Mouse (Mus musculus) thymus, postnatal 4 days (tissue): ENCODE results near the gene Gm15217.

ENCODE experiments used
- DNase-seq: peaks from one replicate; pipeline ENCODE4 v3.0.0; 2021

Gm15217 gene

DNA sequence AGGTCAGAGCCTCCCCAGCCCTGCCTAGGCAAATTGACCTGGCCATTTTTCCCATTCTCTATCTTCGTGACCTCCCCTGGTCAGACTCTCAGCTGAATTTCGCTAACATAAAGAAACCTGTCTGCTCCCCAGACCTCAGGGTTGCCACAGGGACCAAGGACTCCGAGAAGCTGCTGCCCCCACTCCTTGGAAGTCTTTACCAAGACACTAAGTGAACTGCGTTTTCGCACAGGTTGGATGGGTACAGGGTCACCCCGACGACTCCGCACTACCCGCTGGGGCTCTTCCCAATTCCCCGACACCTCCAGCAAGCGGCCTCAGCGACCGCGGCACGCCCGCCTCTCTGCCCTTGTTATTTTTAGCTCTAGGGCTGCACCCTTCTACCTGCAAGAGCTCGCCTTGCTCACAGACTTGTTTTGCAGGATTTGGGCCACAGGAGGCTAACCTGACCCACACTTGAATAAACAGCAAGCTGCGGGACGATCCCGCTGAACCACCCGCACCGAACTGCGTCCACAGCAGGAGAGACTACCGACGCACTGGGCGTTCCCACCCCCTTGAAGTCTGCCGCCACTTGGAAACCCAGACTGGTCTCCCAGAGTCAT lies 19.0 kb downstream of the Gm15217 start:
- no peak for DNase-seq

GRCm38 (mm10) chr14:46399925-46400324 lies 20.7 kb downstream of the Gm15217 start:
- DNase-seq = no peak

DNA sequence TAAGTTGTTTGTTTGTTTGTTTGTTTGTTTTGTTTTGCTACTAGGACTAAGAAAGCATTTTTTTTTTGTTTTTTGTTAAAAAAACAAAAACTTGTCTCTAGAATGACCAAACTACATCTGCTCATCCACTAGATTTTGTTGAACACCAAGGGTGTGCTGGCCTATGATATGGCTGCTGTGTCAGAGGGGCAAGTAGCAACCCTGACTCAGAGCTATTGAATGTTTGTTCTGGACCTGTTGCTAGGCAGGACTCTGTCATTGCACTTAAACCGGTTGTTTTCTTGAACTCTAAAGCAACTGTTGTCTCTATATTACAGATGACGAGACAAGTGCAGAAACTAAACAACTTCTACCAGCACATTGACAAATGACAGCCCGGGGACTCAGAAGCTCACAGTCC lies 29.1 kb downstream of the Gm15217 start:
- DNase-seq = no peak

DNA sequence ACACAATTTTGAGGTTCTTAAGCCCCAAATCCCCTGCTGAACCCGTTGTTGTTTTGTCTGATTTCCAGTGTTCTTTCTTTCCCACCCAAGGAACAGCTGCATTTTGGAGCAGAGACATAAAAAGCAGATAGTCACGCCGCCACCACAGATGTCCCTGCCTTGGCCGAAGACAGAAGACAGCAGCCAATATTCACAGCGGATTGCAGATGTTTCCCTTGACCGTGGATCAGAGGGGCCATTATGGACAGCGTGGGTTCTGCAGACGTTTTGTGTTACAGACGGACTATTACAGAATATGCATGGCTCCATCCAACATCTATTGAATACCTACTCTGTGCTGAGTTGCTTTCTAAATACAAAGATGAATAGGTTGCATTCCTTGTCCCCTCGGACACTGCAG lies 29.8 kb downstream of the Gm15217 start:
- DNase-seq = no peak

GRCm38 (mm10) chr14:46410557-46411120 lies 31.4 kb downstream of the Gm15217 start:
- DNase-seq = no peak

DNA sequence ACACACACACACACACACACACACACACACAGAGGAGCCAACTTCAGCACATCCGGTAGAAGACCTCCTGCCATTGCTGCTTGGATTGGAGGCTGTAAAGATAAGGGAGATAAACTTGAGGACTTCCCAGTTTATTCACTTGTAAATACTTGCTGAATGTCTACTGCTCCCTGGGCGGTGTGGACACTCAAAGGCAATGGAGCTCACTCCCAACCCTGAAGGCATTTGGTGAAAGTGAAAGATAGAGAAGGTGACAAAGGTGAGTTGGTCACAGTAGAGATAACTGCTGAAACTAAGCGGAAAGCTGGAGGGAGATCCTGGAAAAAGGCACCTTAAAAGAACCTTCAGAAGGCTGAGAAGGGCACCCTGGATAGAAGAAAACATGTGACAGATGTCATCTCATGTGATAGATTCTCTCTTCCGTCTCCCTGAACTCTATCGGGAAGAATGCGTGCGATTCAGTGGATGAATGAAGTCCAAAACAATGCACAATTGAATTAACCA lies 33.3 kb downstream of the Gm15217 start:
- DNase-seq = no peak

DNA sequence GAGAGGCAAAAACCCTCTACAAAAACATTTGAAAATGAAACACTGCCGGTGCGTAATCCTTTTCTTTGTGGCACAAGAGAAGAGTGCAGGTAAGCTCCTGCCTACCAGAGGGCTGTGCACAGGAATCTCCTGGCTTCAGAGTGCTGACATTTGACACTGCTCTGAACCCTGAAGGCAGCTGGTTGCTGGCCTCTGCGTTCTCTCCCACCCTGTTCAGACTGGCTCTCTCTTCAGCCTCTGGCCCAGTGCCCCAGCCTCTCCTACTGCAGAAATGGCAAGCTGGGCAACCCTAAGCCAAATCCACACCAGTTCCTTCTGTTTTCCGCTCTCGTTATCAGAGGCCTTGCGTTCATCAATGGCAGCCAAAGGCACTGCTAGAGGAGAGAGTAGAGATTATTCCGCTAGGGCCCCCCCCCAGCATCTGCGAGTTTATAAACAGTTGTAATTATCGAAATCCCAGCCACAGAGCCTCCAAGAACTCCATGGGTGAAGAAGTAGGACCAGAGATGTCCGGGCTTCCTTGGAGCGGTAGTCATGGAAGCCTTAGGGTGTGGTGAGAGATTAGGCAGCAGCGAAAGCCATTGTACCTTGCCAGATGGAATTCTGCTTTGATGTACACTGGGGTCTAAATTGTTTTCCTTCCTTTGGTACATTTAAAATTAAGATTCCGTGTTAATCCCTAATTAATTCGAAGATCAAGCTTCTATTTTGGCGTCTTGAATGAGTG lies 39.3 kb downstream of the Gm15217 start:
- DNase-seq = no peak

- no peak for DNase-seq
Measured at GRCm38 (mm10) chr14:46419269-46419668, 40.1 kb downstream of the Gm15217 start.

- no peak for DNase-seq
Measured at GRCm38 (mm10) chr14:46421823-46422222, 42.6 kb downstream of the Gm15217 start.

- DNase-seq = no peak
Measured at GRCm38 (mm10) chr14:46427251-46427650, 48.0 kb downstream of the Gm15217 start.

DNA sequence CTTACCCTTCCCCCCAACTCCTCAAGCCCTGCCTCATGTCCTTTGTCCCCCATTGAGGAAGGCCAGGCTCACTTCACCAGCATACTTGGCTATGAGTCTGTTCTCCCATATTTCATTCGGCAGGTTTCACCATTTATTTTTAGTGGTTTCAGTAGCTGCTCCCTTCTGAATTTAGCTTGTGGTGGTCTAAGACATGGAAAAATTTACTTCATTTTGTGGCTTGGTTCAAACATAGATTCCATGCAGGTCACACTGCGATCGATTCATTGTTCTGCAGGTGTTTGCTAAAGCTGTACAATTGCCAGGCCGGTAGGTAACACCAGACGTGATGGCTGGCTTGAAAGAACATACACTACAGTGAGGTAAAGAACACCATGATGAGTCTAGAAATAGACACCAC lies 51.0 kb downstream of the Gm15217 start:
- DNase-seq = no peak
